Mouse (Mus musculus): Measurements from ENCODE around the gene Smarcb1. TPM values are rescaled to one million over a fixed set of nuclear protein-coding genes. Genes with fewer than 3 reads are reported as not detected.
"Not testable (repeated sequence)": the region's sequence is repeated elsewhere in the genome, so short reads cannot be mapped to it uniquely, and the experiment has no call there.

Smarcb1 gene
- total RNA-seq, 1 experiment from 2014 or later = 101 TPM

DNA sequence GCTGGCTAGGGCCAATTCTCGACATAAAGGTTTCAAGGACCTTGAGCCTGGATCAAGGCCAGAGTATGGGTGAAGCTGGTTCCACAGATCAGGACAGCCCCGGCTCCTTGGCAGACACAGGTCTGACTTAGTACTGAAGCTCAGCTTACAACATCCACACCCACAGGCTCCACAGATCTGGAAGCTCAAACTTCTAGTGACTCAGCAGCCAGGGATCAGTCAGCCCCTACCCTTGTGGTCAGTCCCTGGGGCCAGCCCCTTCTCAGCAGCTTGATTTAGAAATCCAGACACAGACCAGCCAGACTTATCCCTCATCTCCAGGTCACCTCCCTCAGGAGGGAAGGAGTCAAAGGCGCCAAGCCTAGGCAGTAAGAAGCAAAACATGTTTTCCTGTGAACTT is 22.6 kb downstream of the Smarcb1 start:
- ATAC-seq (replicated peaks in 1 of 2; ENCODE audit: insufficient read depth in 1 of 2, low FRiP score in 2 of 2, low TSS enrichment in 1 of 2, low read depth in 1 of 2, poor library complexity in 2 of 2, severe bottlenecking in 2 of 2) = no peak

DNA sequence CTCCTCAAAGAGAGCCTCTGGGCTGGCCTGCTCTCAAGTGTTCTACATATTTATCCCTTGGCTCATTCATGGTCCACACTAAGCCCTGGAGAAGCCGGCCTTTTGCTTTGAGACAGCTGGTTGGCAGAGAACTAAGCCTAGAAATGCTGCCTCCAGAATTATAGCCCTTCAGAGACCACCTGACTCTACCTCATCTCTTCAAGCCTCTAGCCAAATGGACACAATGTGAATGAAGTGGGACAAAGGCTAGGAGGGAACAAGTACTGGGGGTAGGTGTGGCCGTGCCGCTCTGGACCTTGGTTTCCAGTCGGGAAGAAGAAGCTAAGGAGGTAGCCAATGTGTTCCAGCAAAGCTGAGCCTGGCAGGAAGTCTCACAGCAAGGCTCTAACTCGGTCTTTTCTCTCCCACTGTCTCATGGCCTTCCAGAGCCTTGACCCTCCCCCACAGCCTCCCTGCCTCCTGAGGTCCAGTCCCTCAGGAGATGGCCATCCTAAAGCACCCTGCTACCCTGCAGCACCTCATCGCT is 23.3 kb downstream of the Smarcb1 start:
- ATAC-seq (replicated peaks in 1 of 2; ENCODE audit: insufficient read depth in 1 of 2, low FRiP score in 2 of 2, low TSS enrichment in 1 of 2, low read depth in 1 of 2, poor library complexity in 2 of 2, severe bottlenecking in 2 of 2) = no peak

GRCm38 (mm10) chr10:75897373-75897772 is 24.0 kb downstream of the Smarcb1 start:
- no peak for ATAC-seq (replicated peaks in 1 of 2; ENCODE audit: insufficient read depth in 1 of 2, low FRiP score in 2 of 2, low TSS enrichment in 1 of 2, low read depth in 1 of 2, poor library complexity in 2 of 2, severe bottlenecking in 2 of 2)

GRCm38 (mm10) chr10:75896208-75896607 is 25.2 kb downstream of the Smarcb1 start:
- no peak for ATAC-seq (replicated peaks in 1 of 2; ENCODE audit: insufficient read depth in 1 of 2, low FRiP score in 2 of 2, low TSS enrichment in 1 of 2, low read depth in 1 of 2, poor library complexity in 2 of 2, severe bottlenecking in 2 of 2)

DNA sequence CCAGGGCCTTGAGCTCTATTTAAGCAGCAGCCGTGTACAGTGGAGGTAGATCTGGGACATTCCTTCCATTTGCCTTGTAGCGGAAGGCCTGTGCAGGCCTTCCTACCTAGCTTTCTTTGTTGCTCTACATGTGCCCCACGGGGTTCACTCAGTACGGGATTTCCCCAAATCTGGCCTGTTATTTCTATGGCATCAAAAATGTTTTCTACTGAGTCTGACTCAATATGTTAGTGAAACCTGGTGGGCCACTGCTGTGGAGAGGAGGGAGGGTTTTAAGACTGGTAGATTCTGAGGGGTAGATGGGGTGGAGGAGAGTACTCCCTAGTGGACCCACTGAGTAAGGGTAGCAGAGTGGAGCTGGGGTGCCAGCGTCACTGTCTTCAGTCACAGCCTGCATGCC is 25.7 kb downstream of the Smarcb1 start:
- no peak for ATAC-seq (replicated peaks in 1 of 2; ENCODE audit: insufficient read depth in 1 of 2, low FRiP score in 2 of 2, low TSS enrichment in 1 of 2, low read depth in 1 of 2, poor library complexity in 2 of 2, severe bottlenecking in 2 of 2)

DNA sequence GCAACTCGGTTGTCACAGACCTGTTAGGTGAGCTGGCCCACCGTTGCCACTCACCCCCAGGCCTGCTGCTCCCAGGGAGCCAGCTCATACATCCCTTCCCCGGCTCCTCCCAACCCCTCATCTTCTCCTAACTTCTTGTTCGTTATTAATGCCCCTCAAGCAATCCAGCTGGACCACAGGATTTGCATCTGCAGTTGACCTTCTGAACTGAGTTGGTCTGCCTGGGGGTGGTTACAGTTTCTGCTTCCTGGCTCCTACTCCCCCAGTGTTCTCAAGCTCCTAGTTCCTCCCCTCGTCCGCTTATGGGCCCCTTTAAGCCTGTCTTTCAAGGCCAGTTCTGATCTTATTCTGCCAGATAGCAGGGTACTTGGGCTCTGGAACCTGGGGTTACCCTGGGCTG is 26.8 kb downstream of the Smarcb1 start:
- ATAC-seq (replicated peaks in 1 of 2; ENCODE audit: insufficient read depth in 1 of 2, low FRiP score in 2 of 2, low TSS enrichment in 1 of 2, low read depth in 1 of 2, poor library complexity in 2 of 2, severe bottlenecking in 2 of 2) = no peak

DNA sequence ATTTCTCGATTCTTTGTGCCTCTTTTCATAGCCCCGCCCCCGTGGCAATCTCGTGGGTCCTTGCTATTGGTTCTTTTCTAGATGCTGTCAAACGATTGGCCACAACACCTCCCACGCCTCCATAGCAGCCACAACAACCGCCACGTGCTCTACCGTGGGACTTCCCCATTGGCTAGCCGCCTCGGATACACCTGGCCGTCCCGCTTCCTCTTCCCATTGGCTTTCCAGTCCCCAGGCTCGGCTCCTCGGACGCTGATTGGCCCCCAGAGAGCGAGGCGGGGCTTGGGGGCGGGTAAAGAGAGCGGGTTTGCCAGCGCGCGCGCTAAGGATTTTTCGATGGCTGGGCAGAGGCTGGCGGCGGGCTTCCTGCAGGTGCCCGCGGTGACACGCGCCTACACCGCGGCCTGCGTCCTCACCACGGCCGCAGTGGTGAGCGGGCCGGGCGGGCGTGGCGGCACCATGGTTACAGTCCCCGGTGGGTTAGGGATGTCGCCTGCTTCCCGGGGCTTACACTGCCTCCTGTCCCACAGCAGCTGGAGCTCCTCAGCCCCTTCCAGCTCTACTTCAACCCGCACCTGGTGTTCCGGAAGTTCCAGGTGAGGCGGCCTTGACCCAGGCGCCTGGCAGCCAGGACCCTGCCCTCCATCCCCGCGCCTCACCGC is 28.2 kb downstream of the Smarcb1 start, which contains the start of gene Derl3:
Gene Derl3, plus strand, starts transcription at position 325 of the 662 bp plus-strand sequence.
- ATAC-seq (replicated peaks in 1 of 2; ENCODE audit: insufficient read depth in 1 of 2, low FRiP score in 2 of 2, low TSS enrichment in 1 of 2, low read depth in 1 of 2, poor library complexity in 2 of 2, severe bottlenecking in 2 of 2) = peak; percentile 98 to 99

GRCm38 (mm10) chr10:75889406-75890153 is 31.8 kb downstream of the Smarcb1 start:
- ATAC-seq (replicated peaks in 1 of 2; ENCODE audit: insufficient read depth in 1 of 2, low FRiP score in 2 of 2, low TSS enrichment in 1 of 2, low read depth in 1 of 2, poor library complexity in 2 of 2, severe bottlenecking in 2 of 2) = no peak

DNA sequence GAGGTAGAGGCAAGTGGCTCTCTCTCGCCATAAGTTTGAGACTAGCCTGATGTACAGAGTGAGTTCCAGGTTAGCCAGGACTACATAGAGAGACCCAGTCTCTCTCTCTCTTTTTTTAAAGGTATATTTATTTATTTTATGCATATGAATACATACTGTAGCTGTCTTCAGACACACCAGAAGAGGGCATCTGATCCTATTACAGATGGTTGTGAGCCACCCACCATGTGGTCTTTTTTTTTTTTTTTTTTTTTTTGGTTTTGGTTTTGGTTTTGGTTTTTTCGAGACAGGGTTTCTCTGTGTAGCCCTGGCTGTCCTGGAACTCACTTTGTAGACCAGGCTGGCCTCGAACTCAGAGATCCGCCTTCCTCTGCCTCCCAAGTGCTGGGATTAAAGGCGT is 33.9 kb downstream of the Smarcb1 start:
- not testable (repeated sequence) for ATAC-seq (replicated peaks in 1 of 2; ENCODE audit: insufficient read depth in 1 of 2, low FRiP score in 2 of 2, low TSS enrichment in 1 of 2, low read depth in 1 of 2, poor library complexity in 2 of 2, severe bottlenecking in 2 of 2)

GRCm38 (mm10) chr10:75884742-75885141 is 36.7 kb downstream of the Smarcb1 start:
- no peak for ATAC-seq (replicated peaks in 1 of 2; ENCODE audit: insufficient read depth in 1 of 2, low FRiP score in 2 of 2, low TSS enrichment in 1 of 2, low read depth in 1 of 2, poor library complexity in 2 of 2, severe bottlenecking in 2 of 2)

DNA sequence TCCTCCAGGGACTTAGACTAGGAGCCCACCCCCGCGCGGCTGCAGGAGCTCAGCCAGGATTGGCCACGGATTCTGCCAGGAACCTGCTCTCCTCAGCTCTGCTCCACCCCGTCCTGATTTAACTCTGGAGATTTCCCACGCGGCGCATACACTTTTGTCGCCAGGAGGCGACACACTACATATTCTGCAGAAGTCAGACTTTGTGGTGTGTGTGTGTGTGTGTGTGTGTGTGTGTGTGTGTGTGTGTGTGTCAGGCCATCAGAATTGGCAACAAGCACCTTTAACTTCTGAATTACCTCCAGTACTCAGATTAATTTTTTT is 38.2 kb downstream of the Smarcb1 start:
- peak in 1 of 2 experiments; percentile 69; a peak in 2 of 4 replicates for ATAC-seq (replicated peaks in 1 of 2; ENCODE audit: insufficient read depth in 1 of 2, low FRiP score in 2 of 2, low TSS enrichment in 1 of 2, low read depth in 1 of 2, poor library complexity in 2 of 2, severe bottlenecking in 2 of 2)

- ATAC-seq (replicated peaks in 1 of 2; ENCODE audit: insufficient read depth in 1 of 2, low FRiP score in 2 of 2, low TSS enrichment in 1 of 2, low read depth in 1 of 2, poor library complexity in 2 of 2, severe bottlenecking in 2 of 2) = no peak
These were observed 38.8 kb downstream of the Smarcb1 start for GRCm38 (mm10) chr10:75882433-75883231.

GRCm38 (mm10) chr10:75881578-75882432 is 39.6 kb downstream of the Smarcb1 start:
- ATAC-seq (replicated peaks in 1 of 2; ENCODE audit: insufficient read depth in 1 of 2, low FRiP score in 2 of 2, low TSS enrichment in 1 of 2, low read depth in 1 of 2, poor library complexity in 2 of 2, severe bottlenecking in 2 of 2) = no peak

- no peak for ATAC-seq (replicated peaks in 1 of 2; ENCODE audit: insufficient read depth in 1 of 2, low FRiP score in 2 of 2, low TSS enrichment in 1 of 2, low read depth in 1 of 2, poor library complexity in 2 of 2, severe bottlenecking in 2 of 2)
These were observed 40.4 kb downstream of the Smarcb1 start for GRCm38 (mm10) chr10:75880771-75881577.

DNA sequence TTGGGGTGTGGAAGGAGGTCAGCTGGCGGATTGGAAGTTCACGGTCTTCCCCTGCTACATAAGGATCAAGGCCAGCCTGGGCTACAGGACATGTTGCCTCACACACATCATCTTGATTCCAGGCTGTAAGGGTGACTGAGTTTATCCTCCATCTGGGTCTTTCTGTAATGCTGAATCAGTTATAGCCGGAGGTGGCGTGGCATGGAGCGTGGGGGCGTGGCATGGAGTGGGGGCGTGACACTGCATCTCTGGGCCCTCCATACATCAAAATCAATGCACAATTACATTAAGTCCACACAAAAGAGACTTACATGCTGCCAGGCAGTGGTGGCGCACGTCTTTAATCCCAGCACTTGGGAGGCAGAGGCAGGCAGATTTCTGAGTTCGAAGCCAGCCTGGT is 41.1 kb downstream of the Smarcb1 start:
- ATAC-seq (replicated peaks in 1 of 2; ENCODE audit: insufficient read depth in 1 of 2, low FRiP score in 2 of 2, low TSS enrichment in 1 of 2, low read depth in 1 of 2, poor library complexity in 2 of 2, severe bottlenecking in 2 of 2) = no peak

GRCm38 (mm10) chr10:75878836-75879235 is 42.6 kb downstream of the Smarcb1 start:
- no peak for ATAC-seq (replicated peaks in 1 of 2; ENCODE audit: insufficient read depth in 1 of 2, low FRiP score in 2 of 2, low TSS enrichment in 1 of 2, low read depth in 1 of 2, poor library complexity in 2 of 2, severe bottlenecking in 2 of 2)
